Mouse (Mus musculus): Measurements from ENCODE around the gene Plekhj1.

Gene Plekhj1

DNA sequence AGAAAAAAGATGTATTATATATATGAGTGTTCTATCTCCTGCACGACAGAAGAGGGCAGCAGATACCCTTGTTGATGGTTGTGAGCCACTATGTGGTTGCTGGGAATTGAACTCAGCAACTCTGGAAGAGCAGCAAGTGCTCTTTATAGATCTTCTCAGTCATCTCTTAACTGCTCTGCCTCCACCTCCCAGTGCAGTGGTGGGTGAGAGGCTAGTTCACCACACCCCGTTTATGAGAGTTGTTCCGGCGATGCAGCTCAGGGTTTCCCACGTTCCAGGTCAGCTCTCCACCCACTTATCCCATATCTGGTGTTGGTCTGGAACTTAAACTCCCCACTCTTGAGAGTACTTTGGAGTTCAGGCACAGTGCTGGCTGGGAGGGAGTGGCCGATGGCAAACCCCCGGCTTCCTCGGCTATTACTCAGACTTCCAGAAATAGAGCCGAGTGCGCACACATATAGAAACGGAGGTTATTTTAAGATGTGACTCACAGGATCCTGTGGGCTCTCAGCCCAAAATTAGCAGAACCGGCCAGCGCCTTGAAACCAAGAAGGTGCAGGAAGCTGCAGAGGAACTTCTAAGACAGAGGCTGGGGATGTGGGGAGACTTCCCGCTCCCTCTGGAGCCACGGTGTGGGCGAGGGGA lies 47.1 kb downstream of the Plekhj1 start:
- peak; percentile 87 for DNase-seq (ENCODE audit: inconsistent ontology term)

- DNase-seq (ENCODE audit: inconsistent ontology term), result peak; percentile 74
These were observed 49.8 kb downstream of the Plekhj1 start for GRCm38 (mm10) chr10:80748609-80749008.

- peak; percentile 56 for DNase-seq (ENCODE audit: inconsistent ontology term)
These were observed 51.0 kb downstream of the Plekhj1 start for GRCm38 (mm10) chr10:80747410-80747809.
